Mouse (Mus musculus): ENCODE measurements around the gene Rubcn. TPM values are rescaled to one million over a fixed set of nuclear protein-coding genes. Genes with fewer than 3 reads are reported as not detected.
A peak's percentile ranks its signal among the peaks of the same experiment; 100 is the strongest.

Rubcn gene
- total RNA-seq, 2 experiments from 2014 or later: 54.2 to 54.3 TPM

DNA sequence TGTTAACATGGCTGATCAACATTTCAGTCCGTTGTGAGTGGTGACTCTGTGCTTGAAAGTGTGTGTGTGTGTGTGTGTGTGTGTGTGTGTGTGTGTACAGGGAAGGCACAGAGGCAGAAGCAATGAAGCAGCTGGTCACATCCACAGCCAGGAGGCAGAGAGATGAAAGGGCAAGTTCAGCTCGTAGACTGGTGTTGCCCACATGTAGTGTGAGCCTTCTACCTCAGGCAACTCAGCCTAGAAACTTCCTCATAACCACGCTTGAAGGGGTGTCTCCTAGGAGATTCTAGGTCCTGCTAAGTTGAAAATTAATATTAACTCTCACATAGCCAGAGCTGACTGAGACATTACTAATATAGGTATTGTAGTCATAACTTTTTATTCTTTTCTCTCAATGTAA lies 4.2 kb downstream of the Rubcn start:
- DNase-seq (ENCODE audit: extremely low spot score in 1 of 2, low spot score in 1 of 2): no peak

DNA sequence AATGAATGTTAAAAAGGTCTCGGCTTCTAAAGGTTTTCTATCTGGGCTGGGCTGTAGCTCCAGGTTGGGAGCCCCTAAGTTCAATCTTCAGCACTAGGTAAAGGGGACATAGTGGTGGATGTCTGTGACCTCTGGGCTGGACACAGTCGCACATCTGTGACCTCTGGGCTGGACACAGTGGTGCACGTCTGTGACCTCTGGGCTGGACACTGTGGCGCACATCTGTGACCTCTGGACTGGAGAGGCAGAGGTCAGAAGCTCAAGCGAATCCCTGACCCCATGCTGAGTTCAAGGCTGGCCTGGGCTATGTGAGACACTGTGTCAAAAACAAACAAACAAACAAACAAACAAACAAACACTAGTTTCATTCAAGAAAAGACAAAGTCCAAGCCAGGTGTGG lies 7.3 kb downstream of the Rubcn start:
- no peak for DNase-seq (ENCODE audit: extremely low spot score in 1 of 2, low spot score in 1 of 2)

DNA sequence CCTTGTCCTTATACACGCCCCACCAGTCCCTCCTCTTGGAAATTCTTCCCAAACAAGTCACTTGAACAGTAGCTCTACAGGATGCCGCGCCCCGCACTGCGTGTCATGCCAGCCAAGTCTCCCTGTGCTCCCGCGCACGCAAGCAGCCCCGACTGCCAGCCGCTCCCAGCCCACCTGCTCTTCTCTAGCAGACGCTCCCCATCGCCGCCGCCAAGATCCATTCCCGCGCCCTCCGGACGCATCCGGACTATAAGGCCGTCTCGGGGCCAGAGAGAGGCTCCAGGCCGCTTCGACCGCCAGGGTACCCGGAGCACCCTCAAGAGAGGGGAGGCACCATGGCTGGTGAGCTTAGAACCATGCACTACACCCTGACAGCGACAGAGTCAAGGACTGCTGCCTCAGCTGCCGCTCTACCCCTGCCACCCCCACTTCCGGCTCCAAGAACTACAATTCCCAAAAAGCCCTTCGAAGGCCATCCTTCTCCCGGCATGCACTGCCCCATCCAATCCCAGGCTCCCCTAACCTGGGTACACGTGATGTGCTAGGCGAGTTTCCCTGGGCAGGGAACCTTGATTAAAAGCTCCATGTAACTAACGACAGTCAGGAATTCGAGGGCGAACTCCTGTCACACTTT lies 9.5 kb downstream of the Rubcn start:
- peak; percentile 72 to 74 for DNase-seq (ENCODE audit: extremely low spot score in 1 of 2, low spot score in 1 of 2)

DNA sequence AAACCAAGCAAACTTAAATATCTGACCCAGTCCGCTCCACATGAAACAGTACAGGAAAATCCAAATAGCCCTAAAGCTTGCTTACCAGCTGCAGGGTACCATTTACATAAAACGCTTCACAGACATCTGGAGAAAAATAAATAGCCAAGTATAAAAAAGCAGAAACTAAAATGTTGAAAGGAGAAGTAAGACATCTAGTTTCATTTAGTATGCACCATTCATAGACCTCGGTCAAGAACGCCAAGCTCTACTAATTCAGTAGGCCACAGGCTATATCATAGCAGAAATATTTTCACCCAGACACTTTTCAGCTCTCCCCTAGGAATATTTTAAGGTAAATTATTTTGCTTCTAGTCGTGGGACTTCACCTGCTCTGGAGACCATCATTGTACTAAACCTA lies 10.9 kb downstream of the Rubcn start:
- no peak for DNase-seq (ENCODE audit: extremely low spot score in 1 of 2, low spot score in 1 of 2)

DNA sequence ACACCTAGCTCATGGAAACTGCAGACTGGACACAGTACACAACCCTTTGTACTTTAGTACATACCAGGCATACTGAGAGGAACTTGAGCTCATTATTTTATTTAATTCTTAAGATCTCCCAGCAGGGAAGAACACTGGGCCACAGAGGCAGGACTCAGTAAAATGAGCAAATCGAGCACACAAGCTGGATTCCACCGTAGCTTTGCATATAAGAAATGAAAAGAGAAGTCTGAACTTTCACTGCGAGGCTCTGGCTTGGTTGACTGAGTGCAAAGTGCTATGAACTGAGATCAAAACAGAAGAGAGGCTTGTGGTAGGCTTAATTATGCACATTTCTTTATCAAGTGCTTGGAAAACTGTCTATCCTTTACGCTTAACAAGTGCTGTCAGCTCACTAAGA lies 12.2 kb downstream of the Rubcn start:
- DNase-seq (ENCODE audit: extremely low spot score in 1 of 2, low spot score in 1 of 2): no peak

DNA sequence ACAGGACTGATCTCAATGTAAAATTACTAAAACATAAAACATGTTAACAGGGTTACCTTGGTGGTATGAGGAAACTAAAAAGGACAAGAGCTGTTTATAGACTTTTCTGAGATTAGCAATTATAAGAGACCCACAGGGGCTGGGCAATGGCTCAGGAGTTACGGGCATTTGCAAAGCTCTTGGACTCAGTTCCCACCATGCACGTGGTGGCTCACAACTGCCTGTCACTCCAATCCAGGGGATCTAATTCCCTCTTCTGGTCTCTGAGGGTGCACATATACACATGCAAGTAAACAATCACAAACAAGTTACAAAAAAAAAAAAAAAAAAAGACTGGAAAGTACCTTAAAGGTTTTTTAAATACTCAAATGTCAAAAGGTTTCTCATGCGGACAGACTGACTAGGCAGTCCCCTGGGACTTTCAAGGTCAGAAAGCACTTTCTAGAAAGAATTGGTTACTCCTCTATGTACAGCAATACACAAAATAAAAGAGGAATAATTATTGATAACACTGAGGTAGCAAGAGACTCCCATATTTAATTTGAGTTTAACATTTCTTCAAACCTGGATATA lies 15.7 kb downstream of the Rubcn start:
- DNase-seq (ENCODE audit: extremely low spot score in 1 of 2, low spot score in 1 of 2): no peak

DNA sequence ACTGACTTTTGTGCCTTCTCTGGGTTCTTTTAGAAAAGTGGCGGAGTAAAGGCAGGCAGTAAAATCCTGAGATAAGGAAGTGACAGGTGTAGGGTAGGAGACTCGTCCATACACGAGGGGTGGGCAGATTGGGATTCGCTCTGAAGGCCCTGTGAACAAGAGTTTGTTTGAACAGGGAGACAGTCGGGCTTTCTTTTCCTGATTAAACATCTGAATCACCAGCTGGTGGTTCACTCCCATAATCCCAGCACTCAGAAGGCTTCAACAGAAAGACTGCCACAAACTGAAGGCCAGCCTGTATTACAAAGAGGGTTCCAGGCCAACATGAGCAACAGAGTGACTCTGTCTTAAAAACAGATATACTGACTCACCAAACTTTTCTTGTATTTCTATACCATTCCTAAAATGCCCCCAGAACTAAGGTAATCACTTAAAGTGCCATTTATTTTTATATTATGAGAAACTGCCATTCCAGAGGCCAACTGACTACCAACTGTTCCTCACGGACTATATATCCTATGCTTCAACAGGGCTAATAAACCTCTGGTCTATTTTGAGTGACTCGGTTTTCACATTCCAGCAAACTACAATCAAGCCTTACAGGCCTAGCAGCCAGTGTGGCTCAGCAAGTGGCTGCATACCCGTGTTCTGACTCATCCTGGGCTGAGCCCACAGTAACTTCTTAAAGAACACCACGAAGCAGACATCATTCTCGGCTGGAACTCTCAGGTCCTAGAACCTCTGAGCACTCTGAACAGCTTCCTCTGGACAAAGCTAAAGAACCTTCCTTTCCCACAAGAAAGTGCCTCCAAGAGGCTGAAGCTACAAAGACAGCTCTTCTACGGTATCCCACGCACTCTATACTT lies 18.6 kb downstream of the Rubcn start:
- no peak for DNase-seq (ENCODE audit: extremely low spot score in 1 of 2, low spot score in 1 of 2)

DNA sequence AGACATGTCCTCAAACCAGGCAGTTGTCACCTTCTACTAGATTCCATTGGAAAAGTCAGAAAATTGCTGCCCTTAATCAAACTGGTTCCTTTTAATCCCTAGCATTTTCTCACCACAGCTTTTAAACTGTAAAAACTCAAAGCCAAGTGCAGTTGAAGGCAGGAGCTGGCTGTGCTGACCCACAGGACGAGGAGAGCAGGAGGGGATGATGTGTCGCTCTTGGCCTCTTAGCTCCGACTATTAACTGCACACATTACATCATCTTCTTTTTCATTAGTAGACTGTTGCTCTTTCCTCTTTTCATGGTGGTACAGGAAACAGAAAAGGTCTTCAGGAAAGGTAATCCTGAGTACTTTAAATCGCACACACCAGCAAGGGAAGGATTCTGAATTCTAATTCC lies 19.2 kb downstream of the Rubcn start:
- no peak for DNase-seq (ENCODE audit: extremely low spot score in 1 of 2, low spot score in 1 of 2)

DNA sequence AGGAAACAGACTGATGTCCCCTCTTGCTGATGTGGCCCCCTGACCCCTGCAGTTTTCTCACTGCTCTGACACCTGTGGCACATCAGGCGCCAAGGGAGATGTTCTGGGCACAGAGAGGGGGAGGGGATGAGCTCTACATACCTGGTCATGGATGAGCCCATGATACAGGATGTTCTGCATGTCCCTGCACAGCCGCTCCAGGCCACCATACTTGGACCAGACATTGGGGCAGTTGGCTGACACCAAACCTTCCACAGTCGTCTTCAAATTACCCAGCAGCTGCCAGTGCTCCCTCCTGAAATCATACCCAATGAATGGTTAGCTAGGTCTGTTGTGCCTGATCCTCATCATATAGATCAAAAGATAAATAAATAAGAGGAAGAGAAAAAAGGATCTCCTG lies 20.8 kb downstream of the Rubcn start:
- no peak for DNase-seq (ENCODE audit: extremely low spot score in 1 of 2, low spot score in 1 of 2)

DNA sequence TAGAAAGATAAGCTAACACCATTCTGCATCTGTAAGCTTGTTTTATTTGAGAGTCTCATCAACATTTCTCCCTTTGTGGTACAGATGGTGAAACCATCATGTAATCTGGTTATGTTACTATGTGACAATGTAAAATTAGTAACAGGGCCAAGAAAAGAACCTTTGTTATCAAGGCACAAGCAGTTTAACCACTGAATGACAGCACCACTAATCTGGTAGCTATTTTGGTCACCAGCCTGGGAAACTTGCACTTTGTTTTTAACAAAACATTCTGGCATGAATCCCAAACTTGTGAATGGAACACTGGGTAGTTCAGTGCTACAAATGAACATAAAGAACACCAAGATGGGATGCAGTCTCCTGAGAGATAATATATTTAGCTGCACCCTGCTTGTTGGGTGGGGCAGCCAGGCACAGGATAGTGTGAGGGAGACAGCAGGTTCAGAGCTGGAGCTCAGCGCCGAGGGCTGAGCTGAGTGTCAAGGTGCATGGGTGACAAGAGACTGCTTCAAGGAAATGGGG lies 23.5 kb downstream of the Rubcn start:
- no peak for DNase-seq (ENCODE audit: extremely low spot score in 1 of 2, low spot score in 1 of 2)

DNA sequence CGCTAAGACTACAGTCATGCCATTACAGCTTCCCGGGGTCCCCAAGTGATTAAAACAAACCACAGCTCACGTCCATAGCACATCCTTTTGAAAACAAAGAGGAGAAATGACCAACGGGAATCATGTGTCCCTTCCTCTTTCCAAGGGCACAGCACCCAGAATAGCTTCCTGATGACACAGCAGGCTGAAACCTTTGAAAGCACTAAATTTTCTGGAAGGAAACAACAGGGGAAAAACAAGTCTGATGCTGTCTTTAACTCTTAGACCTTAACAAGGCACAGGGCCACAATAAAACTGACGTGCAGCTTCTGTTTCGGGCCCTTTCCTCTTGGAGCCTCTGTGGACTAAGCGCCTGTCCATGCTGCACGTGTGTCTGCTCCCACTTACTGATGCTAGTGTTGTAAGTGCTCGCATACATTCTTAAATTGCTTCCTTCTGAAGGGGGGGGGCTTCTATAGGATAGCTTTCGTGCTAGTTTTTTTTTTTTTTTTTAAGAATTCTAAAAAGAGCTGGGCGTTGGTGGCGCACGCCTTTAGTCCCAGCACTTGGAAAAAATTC lies 24.0 kb downstream of the Rubcn start:
- DNase-seq (ENCODE audit: extremely low spot score in 1 of 2, low spot score in 1 of 2): no peak

DNA sequence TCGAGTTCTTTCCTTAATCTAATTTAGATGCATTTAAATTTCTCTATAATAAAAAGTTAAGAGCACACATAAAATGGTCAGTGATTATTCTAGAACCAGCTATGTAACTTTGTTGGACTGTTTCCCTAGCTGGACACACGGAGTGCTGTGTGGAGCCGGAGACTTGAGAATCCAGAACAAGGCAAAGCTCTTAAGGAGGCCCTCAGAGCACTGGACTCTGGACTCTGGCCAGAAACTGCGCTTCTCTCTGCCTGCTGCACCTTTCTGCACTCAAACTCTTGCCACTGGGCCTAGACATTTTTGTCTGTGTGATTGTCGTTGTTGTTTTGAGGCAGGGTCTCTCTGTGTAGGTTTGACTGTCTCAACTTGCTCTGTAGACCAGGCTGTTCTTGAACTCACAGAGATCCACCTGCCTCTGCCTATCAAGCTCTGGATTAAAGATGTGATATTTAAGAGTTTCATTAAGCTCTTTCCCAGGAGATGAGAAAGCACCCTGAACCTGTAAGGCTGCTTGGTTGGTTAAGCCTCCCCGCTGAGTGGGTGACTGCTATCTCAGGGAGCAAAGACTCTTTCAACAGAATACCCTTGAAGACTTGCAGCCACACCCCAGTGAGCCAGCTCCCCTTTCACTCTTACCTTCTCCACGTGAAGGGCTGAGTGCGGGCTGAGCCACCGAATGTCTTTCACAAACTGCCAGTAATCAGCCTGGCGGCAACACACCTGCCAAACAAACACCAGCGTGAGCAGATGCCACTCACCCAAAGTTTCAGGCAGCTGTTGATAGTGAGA lies 28.3 kb downstream of the Rubcn start:
- DNase-seq (ENCODE audit: extremely low spot score in 1 of 2, low spot score in 1 of 2): no peak

DNA sequence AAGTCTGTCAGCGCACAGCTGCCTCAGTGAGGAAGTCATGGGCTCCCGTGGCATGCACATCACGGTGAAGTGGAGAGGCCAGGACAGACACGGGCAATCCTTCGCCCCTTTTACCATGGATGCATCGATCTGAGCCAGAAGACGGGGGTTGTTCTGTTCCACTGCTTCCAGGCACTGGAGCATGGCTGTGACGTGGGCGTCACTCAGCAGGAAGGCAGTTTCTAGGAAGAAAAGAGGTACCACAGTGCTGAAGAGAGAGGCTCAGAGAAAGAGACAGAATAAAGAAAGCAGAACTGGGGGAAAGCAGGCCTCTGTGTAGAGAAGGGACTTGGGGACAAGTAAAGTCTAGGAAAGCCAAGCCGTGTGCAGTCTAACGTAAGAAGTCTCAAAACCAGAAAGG lies 30.5 kb downstream of the Rubcn start:
- no peak for DNase-seq (ENCODE audit: extremely low spot score in 1 of 2, low spot score in 1 of 2)

DNA sequence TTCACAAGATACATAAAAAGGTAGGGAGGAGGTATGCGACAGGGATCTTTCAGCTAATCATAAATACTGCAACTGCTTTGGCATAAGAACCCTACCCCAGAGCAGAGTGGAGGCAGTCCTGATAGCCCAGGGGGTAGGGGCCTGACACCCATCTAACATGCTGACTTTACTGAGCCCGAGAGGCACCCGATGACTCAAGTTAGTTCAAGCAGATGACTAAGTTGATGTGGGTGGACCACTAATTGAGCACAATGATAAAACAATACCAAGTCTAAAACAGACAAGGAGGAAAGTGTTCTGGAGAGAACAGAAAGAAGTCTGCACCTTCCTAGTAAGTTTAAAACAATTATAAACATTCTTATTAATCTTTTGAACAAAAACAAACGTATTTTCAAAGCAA lies 46.1 kb downstream of the Rubcn start:
- DNase-seq (ENCODE audit: extremely low spot score in 1 of 2, low spot score in 1 of 2): no peak

DNA sequence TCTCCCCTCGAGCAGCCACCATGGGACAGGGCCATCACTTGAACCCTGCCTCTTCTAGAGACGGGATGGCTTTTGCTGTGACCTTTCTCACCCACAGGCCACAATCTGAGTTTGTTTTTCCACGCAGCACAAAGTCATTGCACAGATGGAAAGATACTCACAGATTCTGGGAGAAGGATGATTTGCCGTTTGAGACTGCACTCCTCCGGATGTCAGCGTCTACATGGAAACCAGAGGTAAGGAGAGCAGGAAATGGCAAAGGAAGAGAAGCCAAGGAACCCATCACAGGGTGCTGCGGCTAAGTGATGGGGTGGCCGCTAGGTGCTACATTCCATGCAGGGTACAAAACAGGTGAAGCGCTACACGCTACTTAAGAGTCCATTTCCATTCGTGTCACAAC lies 48.5 kb downstream of the Rubcn start:
- DNase-seq (ENCODE audit: extremely low spot score in 1 of 2, low spot score in 1 of 2): no peak

DNA sequence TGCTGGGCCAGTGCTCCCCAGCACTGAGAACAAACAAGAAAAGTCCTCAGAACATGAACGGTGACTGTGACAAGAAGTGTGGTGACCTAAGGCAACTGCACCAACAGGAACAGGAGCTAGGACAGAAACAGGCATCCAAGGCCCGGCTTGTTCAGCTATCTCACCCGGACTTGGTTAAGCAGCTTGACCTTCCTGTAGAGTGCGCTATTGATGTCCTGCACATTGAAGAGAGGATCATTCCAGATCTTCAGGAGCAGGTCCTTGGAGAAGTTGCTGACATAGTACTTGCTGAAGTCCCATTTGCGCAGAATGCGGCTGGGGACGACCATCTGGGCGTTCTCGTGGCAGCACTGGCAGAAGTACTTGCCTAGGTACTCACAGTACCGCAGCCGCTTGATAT lies 51.0 kb downstream of the Rubcn start:
- DNase-seq (ENCODE audit: extremely low spot score in 1 of 2, low spot score in 1 of 2): no peak

DNA sequence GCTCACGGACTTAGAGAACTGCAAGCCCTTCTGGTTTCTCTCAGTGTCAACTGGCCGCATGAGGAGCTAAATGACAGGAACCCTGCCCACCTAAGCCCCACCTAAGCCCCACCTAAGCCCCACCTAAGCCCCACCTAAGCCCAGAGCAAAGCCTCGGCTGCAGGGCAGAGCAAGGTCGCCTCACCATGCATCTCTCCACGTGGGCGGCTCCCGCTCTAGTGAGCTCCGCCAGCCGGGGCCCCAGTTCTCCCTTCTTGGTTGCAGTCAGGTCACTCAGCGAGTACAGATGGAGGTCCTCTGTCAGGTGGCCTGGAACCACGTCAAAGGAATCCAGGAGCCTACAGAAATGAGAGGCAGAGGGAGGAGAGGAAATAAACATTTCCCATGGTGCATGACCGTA lies 52.2 kb downstream of the Rubcn start:
- no peak for DNase-seq (ENCODE audit: extremely low spot score in 1 of 2, low spot score in 1 of 2)

DNA sequence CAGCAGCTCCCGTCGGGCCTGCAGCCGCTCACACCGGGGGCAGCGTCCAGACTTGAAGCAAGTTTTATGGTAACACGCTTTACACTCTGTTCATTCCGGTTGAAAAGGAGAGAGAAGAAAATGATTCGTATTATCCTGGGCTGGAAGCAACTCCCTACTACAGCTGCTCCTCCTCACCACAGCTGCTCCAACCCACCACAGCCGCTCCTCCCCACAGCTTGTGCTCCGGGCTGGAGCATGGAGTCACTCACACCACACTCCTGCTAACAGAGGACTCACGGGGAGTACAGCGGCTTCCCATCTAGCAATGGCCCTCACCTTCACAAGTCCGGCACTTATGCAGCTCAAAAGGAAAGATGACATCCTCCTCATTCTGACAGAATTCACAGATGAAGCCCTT lies 53.5 kb downstream of the Rubcn start:
- DNase-seq (ENCODE audit: extremely low spot score in 1 of 2, low spot score in 1 of 2): no peak

DNA sequence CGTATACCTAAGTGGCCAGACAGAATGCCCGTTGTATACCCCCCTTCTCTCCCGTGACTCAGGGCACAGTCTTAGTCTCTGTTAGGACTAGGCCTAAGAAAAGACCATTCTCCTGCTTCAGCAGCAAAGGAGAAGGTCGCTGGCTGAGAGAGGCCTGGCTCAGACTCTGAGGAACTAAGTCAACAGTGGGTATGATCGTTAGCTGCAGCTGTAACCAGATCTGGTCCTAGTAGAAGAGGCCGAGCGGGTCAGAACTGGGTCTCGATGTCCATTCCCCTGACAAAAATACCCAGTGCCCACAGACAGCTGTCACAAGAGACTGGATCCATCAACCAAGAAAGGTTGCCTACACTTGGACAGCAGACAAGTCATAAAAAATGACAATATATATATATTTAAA lies 54.1 kb downstream of the Rubcn start:
- no peak for DNase-seq (ENCODE audit: extremely low spot score in 1 of 2, low spot score in 1 of 2)

DNA sequence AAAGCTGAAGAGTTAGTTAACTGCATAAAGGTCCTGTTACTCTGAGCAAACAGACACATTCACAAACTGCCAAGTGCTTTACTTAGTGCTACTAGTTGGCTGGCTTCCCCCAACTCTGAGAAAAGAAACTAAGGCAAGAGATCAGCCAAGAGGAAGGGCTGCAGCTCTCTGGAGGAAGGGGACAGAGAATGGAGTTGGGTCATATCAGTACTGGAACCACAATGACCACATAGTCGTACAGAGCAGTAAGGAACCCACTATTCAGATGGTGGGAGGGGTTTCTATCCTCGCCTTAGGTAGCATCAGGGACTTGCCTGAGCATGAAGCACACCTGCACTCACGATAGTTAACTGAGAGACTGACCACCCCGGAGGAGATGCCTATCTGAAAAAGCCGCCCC lies 54.7 kb downstream of the Rubcn start:
- DNase-seq (ENCODE audit: extremely low spot score in 1 of 2, low spot score in 1 of 2): no peak

DNA sequence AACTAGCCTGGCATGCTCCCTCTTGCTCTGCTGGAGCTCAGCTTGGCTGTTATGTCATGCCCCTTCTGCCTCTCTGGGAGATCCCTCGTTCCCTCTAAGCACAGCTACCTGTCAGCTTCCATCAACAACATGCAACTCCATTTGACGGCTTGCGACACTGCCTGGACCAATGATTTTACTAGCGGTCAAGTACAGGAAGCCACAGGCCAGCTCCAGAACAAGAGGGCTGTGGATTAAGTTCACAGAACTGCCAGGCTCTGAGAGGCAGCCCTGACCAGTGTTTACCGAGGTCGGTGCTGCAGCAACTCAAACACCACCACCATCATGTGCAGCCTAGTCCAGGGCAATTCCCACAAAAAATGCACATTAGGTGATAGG lies 55.1 kb downstream of the Rubcn start:
- DNase-seq (ENCODE audit: extremely low spot score in 1 of 2, low spot score in 1 of 2): no peak
